9 mouse cellular contexts compared by ENCODE assay signal in the genomic region with DNA sequence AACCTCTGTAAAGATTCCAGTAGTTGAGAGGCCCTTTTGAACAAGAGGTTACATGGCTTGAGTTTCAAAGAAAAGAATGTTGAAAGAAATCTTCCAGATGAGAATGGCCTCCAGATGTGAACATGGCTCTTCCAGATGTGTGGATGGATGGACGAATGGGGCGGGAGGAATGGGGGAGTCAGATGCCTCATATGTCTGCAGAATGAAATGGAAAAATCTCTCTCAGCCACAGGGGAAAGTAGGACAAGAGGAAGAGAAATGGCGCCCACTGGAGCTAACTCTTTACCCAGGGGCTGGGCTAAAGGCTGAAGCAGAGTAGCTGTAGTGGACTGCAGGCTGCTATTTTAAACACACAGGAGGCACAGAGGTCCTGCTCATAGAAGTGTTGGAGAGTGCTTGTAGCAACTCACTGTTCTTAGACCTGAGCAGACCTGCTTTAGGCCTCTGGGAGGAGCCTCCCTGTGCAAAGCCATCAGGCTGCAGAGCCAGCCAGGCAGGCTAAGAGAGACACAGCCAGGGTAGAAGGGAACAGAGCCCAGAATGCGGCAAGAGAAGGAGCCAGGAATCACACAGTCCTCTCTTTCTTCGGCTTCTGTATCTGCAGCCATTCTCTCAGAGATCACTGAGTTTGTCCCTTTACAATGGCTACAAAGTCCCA. TPM values are rescaled to one million over a fixed set of nuclear protein-coding genes. Genes with fewer than 3 reads are reported as not detected.
A peak's percentile ranks its signal among the peaks of the same experiment; 100 is the strongest.
DNase-seq lines count a peak whose midpoint lies in the region; ATAC-seq and TF ChIP-seq lines count a peak whose summit lies in the region.
"Had no signal": no experiment of that assay in that cellular context is flagged by ENCODE, and none has a peak within 500 bp of the region (broad histone marks: within the 10 kb centered on the region; RNA-seq: fewer than 3 reads in every experiment).

No protein-coding gene starts in this region.

- TF ChIP-seq EP300 in heart, postnatal 0 days (IDR thresholded peaks at IDR 0.05; ENCODE audit: low read depth): no peak

- no peaks in the 10 kb centered on the region for H3K9me3 ChIP-seq in embryonic facial prominence, embryonic 12.5 days
- H3K9me3 ChIP-seq in heart, postnatal 0 days (replicated peaks; ENCODE audit: control insufficient read depth, low read length): no peaks in the 10 kb centered on the region
- H3K9me3 ChIP-seq in limb, embryonic 13.5 days: no peaks in the 10 kb centered on the region

- no peaks in the 10 kb centered on the region for H3K27me3 ChIP-seq in embryonic facial prominence, embryonic 12.5 days
- H3K27me3 ChIP-seq in heart, postnatal 0 days (ENCODE audit: control insufficient read depth, insufficient read depth, low read length): no peaks in the 10 kb centered on the region
- H3K27me3 ChIP-seq in limb, embryonic 13.5 days: no peaks in the 10 kb centered on the region

- 46% methylated on average over 5 of the region's 5 CpGs for WGBS in embryonic facial prominence, embryonic 12.5 days
- WGBS in heart, postnatal 0 days: 65% methylated on average over 5 of the region's 5 CpGs
- WGBS in limb, embryonic 13.5 days: 37% methylated on average over 5 of the region's 5 CpGs

- TF ChIP-seq CTCF in heart, postnatal 0 days (IDR thresholded peaks at IDR 0.05; ENCODE audit: low read depth): no peak

- H3K4me1 ChIP-seq in embryonic facial prominence, embryonic 12.5 days: peaks cover 27% of the 10 kb centered on the region
- no peaks in the 10 kb centered on the region; the same call in none of the 2 replicates for H3K4me1 ChIP-seq in heart, postnatal 0 days (ENCODE audit: control insufficient read depth, insufficient read depth)
- H3K4me1 ChIP-seq in limb, embryonic 13.5 days: peaks cover 41% of the 10 kb centered on the region

- H3K4me2 ChIP-seq in embryonic facial prominence, embryonic 12.5 days (replicated peaks): no peak overlapping the region
- no peak overlapping the region for H3K4me2 ChIP-seq in heart, postnatal 0 days (ENCODE audit: low read depth, low read length)
- H3K4me2 ChIP-seq in limb, embryonic 13.5 days (replicated peaks): 0 out of 2 replicates have a peak overlapping the region, but pooled peaks have one; percentile 2

- peak; percentile 22 for DNase-seq in adrenal gland, postnatal 10 days
- no peak for DNase-seq in adrenal gland, adult 8-10 months
- DNase-seq in heart, postnatal 0 days (ENCODE audit: low spot score): no peak
- DNase-seq in right cerebral cortex, postnatal 4 days: no peak
- DNase-seq in cerebellum, adult 11 months: no peak
- no peak for DNase-seq in left cerebral cortex, postnatal 14 days (ENCODE audit: low spot score in 2 of 2)

- H3K4me3 ChIP-seq in embryonic facial prominence, embryonic 12.5 days: no peak overlapping the region
- no peak overlapping the region for H3K4me3 ChIP-seq in heart, postnatal 0 days (ENCODE audit: low read depth, low read length)
- no peak overlapping the region for H3K4me3 ChIP-seq in limb, embryonic 13.5 days
- H3K4me3 ChIP-seq: myocyte had no signal

- no peaks in the 10 kb centered on the region for H3K36me3 ChIP-seq in embryonic facial prominence, embryonic 12.5 days
- H3K36me3 ChIP-seq in heart, postnatal 0 days (replicated peaks; ENCODE audit: control insufficient read depth, insufficient read depth, low read length): no peaks in the 10 kb centered on the region
- H3K36me3 ChIP-seq in limb, embryonic 13.5 days: no peaks in the 10 kb centered on the region

- intact Hi-C loops in left cerebral cortex, postnatal 14 days (cut with DNase I): no loop called here

- ATAC-seq in embryonic facial prominence, embryonic 12.5 days (ENCODE audit: insufficient number of reproducible peaks, insufficient read depth, low FRiP score, low TSS enrichment): peak; percentile 62
- peak; percentile 42 for ATAC-seq in heart, postnatal 0 days (ENCODE audit: insufficient read depth, low read depth)
- ATAC-seq in limb, embryonic 13.5 days (ENCODE audit: low FRiP score, low read depth): peak; percentile 57

- peak overlapping the region; percentile 81 for H3K27ac ChIP-seq in embryonic facial prominence, embryonic 12.5 days
- H3K27ac ChIP-seq in heart, postnatal 0 days (ENCODE audit: low read depth): peak overlapping the region; percentile 16
- H3K27ac ChIP-seq in limb, embryonic 13.5 days: peak overlapping the region; percentile 96

- no peak overlapping the region for H3K9ac ChIP-seq in embryonic facial prominence, embryonic 12.5 days
- H3K9ac ChIP-seq in heart, postnatal 0 days (replicated peaks; ENCODE audit: low read depth, low read length): no peak overlapping the region
- no peak overlapping the region; the same call in 1 of the 2 replicates for H3K9ac ChIP-seq in limb, embryonic 13.5 days

RNA-seq across cellular contexts. Expression of gene Pbp2, which starts 23.9 kb away (rescaled TPM):
- total RNA-seq in adrenal gland, postnatal 10 days (2021): not detected
- not detected for total RNA-seq in adrenal gland, adult 8-10 months (2022)
- not detected in 2 replicates for polyA plus RNA-seq in embryonic facial prominence, embryonic 12.5 days (2016; fragmentation: Nextera tagmentation; extraction: Ambion mirVana)
- not detected in 2 replicates for total RNA-seq in heart, postnatal 0 days (2014; rRNA removed; ENCODE audit: low replicate concordance)
- polyA plus RNA-seq in heart, postnatal 0 days (2015; fragmentation: Nextera tagmentation; extraction: Ambion mirVana): not detected in 2 replicates
- polyA plus RNA-seq in limb, embryonic 13.5 days (2015; fragmentation: Nextera tagmentation; extraction: Ambion mirVana): 0.25 TPM in 1 of 2 replicates, not detected in the other
- total RNA-seq in left cerebral cortex, postnatal 14 days (2021): under 1 TPM; 0.34 to 0.72 TPM

RNA-seq across cellular contexts. Expression of gene Emp1, which starts 28.2 kb away (rescaled TPM):
- 10 to 100 TPM; 89.8 to 92.9 TPM for total RNA-seq in adrenal gland, postnatal 10 days (2021)
- total RNA-seq in adrenal gland, adult 8-10 months (2022): 10 to 100 TPM; 19.4 to 64.7 (median 34.7) TPM
- polyA plus RNA-seq in embryonic facial prominence, embryonic 12.5 days (2016; fragmentation: Nextera tagmentation; extraction: Ambion mirVana): 28.8 and 30.4 TPM in 2 replicates
- 536 and 674 TPM in 2 replicates for total RNA-seq in heart, postnatal 0 days (2014; rRNA removed; ENCODE audit: low replicate concordance)
- polyA plus RNA-seq in heart, postnatal 0 days (2015; fragmentation: Nextera tagmentation; extraction: Ambion mirVana): 39.6 and 45.0 TPM in 2 replicates
- 123 and 127 TPM in 2 replicates for polyA plus RNA-seq in limb, embryonic 13.5 days (2015; fragmentation: Nextera tagmentation; extraction: Ambion mirVana)
- total RNA-seq in left cerebral cortex, postnatal 14 days (2021): 1 to 10 TPM; 3.4 to 3.6 TPM

Comparison
In these comparisons a context has a peak if more than half of its experiments do, and no peak if none do; other contexts are left out.
1. H3K27ac ChIP-seq: peak in every context shown above with its lines; median percentile 96 in limb, embryonic 13.5 days; 81 in embryonic facial prominence, embryonic 12.5 days; 16 in heart, postnatal 0 days.
2. RNA of gene Emp1, which starts 28.2 kb away (total RNA-seq): 536 to 674 TPM in heart, postnatal 0 days, 89.8 to 92.9 TPM in adrenal gland, postnatal 10 days and 19.4 to 64.7 TPM in adrenal gland, adult 8-10 months; 3.4 to 3.6 TPM in left cerebral cortex, postnatal 14 days; every median in the first group is over 4 times any median in the second.
3. Peak in every context shown above with its lines, with median percentiles within 50 percentile points of each other: ATAC-seq.